Mouse (Mus musculus) layer of hippocampus, postnatal 10 days (tissue): ENCODE measurements around the gene Rbfox3. TPM values are rescaled to one million over a fixed set of nuclear protein-coding genes. Genes with fewer than 3 reads are reported as not detected.
A peak's percentile ranks its signal among the peaks of the same experiment; 100 is the strongest.

Source experiments
- DNase-seq, 2 experiments: peaks; one replicate each; pipeline ENCODE4 v3.0.0; 2021; ENCODE audit warnings: low spot score in 2 of 2
- microRNA-seq, 2 experiments: library from miRNA; unstranded; fragments of <30 nt; microRNA quantifications; one replicate each; pipeline ENCODE4 v1.2.0; 2021
- total RNA-seq, 2 experiments: library from RNA; stranded (reverse); gene quantifications; 2 replicates each; pipeline ENCODE4 v1.2.3; 2021

Rbfox3 gene
- total RNA-seq, 2 experiments from 2014 or later: 205 to 226 TPM

DNA sequence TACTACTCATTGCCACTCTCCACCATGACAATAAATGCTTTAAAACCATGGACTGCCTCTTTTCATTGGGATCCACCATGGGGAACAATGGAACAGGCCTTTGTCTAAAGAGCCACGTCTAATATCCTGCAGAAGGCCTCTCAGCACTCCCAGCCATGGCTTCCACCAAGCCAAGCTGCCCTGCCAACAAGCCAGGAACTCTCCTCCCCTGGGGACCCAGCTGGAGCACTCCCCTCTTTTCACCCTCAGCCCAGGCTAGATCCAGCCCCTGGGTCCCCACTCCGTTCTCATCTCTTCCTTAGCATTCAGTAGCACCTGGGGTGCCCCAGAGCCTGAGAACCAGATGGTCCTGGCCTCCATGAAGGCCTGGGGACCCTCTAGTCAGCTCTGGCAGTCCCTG lies 458.4 kb downstream of the Rbfox3 start:
- DNase-seq: no peak

DNA sequence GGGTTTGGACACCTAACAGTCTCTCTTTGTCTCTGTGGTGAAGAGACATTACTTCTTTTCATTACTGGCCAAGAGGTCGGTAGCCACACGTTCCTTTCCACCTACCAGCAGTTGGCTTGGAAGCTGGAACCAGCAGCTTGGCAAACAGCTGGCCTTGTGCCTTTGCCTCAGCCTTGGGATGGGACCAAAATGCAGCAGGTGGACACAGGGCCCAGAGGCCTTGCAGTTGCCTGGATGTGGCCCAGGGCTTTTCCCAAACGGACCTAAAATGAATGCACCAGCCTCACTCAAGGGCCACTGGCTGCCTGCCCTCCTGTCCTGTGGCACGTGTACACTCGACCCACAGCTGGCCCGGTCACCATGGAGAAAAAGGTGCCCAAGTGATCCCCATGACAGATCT lies 460.2 kb downstream of the Rbfox3 start:
- DNase-seq: no peak

DNA sequence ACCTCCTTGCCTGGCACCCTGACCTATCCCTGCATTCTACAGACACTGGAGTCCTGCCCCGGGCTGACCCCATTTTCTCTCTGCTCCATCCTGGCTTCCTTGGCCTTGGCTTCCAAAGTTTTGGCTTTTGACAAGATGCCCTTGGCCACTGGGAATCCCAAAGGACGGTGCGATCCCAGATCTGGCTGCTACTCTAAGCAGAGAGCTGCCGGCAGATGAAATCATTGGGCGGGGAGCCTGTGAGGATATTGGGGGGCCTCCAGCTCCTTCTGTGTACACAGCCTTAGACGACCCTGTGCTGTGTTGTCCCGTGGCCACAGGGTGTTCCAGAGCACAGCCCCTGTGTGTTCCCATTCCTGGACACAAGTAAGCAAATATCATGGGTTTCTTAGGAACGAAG lies 463.0 kb downstream of the Rbfox3 start:
- no peak for DNase-seq

DNA sequence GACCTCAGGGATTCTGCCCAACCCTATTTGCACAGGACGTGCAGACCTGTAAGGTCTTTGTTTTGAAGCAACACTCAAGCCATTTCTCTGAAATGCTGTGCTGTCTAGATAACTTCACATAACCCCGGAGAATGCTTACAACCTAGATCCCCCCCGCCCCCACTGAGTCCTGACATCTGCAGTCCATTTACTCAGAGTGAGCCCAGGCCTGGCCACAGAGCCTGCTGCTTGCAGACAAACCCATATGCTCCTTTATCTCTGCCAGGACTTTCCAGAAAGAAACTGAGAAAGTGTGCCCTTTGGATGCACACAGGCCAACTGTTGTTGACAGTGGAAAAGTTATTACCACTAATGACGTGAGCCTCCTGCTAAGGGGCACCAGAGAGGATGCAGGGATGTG lies 464.1 kb downstream of the Rbfox3 start:
- no peak for DNase-seq

DNA sequence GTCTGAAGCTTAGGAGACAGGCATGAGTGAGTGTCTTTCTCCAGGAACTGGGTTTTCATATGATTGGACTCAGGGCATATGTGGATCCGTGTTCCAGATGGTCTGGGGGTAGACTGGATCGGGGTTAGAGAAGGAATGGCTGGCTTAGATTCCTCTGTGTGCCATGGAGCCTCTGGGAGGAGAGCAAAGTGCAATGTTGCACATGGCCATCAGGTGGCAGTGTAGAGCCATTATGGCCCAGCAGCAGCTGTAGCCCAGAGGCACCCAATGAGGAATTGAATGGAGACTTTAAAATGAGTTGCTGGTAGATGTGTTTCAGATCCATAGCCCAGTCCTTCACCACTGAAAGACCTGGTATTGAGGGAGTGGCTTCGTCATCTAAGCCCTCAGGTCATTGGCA lies 465.6 kb downstream of the Rbfox3 start:
- peak; percentile 83 to 84 for DNase-seq

DNA sequence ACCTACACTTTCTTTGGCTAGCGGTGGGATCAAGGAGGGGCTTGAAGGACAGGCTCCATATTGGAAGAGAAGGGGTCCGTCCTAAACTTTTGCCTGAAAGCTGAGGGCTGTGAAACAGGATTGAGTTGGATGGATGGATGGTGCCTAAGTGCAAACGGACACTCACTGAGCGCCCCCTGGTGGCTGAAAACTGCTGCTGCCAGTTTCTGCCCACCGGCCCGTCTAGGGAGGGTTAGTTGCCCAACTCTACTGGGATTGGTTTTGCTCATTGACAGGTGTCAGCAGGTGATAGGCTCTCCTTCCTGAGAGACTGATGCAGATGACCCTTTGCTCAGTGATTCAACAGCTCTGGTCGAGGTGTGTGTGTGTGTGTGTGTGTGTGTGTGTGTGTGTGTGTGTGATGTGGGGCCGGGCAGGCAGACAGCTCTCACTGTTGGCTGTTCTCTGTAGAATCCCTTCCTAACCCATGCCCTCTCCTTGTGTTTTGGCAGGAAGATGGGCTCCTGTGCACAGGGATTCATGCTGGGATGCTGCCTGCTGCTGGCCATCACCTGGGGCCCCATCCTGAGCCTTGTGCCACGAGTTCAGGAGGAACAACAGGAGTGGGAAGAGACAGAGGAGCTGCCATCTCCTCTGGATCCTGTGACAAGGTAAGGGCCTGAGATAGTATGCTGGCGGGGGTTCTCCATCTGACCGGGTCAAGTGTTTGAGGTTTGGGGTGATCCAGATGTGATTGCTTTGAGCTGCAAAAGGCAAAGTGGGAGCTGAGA lies 468.0 kb downstream of the Rbfox3 start:
- peak; percentile 82 for DNase-seq

DNA sequence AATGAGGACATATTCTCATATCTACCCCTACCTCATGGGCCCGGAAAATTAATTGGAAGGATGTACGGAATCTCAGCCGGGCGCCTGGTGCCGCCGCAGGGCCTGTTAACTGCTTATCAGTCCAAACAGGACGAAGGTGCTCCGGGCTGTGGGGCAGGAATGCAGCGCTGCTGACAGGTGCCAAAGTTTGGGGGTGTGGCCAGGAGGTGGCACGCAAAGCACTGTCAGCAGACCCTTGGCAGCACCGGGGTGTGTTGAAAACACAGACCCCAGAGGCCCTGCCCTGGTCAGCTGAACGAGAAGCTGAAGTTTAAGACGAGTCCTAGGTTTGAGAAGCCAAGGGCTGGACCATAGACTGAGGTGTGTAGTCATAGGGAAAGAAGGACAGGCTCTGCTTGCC lies 468.7 kb downstream of the Rbfox3 start:
- no peak for DNase-seq

Small RNAs within 50 kb of the gene (microRNA-seq; reads per million reads assigned to microRNA genes)
- gene Gm25040: 0 reads per million in 2 experiments

Other genes starting within 250 kb of the Rbfox3 start
- gene Enpp7, start 76.6 kb upstream of the Rbfox3 start, total RNA-seq: not detected
- 1 to 10 TPM; 4.7 to 5.0 TPM for gene Cbx2, start 111.4 kb upstream of the Rbfox3 start, total RNA-seq
- gene Cbx8, start 129.4 kb upstream of the Rbfox3 start, total RNA-seq: 10 to 100 TPM; 12.4 to 13.1 TPM
- 10 to 100 TPM; 49.2 to 51.2 TPM for gene Cbx4, start 174.6 kb upstream of the Rbfox3 start, total RNA-seq